Mouse (Mus musculus) cortical plate, adult 2 months (tissue): ENCODE results near the gene Trpv2.

Experiments
- CTCF ChIP-seq: fragments of 200-500 bp; IDR thresholded peaks from 2 replicates; pipeline ENCODE4 v1.5.1; 2011; ENCODE audit warnings: mild to moderate bottlenecking, control low read depth, low read length; ENCODE audit not compliant: insufficient read depth; ENCODE audit errors: extremely low read depth
- POLR2A ChIP-seq: fragments of 200-500 bp; IDR thresholded peaks from 2 replicates; pipeline ENCODE4 v1.6.1; 2011; ENCODE audit warnings: mild to moderate bottlenecking, low read length, control low read depth; ENCODE audit not compliant: insufficient read depth; ENCODE audit errors: extremely low read depth

DNA sequence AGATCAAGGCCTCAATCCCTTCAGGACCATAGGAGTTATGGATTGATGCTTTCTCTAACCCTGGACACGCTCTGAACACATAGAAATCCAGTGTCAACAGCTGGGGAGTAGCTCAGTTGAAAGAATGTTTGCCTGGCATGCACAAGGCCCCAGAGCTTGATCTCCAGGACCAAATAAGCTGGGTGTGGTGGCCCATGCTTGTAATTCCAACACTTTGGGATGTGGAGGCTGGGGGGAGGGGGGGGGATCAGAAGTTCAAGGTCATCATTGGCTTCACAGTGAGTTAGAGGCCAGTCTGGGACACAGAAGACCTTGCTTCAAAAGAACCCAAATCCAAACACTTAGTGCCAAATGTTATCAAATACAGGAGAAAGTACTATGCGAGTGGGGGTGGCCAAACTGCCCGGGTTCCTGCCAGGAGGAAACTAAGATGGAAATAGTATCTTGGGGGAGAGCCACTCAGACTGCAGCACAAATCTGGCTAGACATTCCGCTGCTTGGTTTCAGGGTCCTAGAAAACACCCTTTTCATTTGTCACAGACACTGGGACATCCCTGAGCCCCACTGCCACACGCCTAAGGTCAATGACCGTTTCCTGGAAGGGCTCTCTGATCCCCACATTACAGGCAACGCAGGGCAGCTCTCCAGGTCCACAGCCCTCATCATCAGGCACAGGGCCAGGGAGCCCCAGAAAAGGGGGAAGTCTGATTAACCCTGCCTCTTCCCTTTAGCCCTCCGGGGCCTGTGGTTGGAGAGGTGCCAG, 71.6 kb downstream of the Trpv2 start:
- TF ChIP-seq POLR2A: no peak
- no peak for TF ChIP-seq CTCF
